Mouse (Mus musculus): ENCODE measurements around the gene Vmn1r18.
"Not testable (repeated sequence)": the region's sequence is repeated elsewhere in the genome, so short reads cannot be mapped to it uniquely, and the experiment has no call there.

Vmn1r18 gene

DNA sequence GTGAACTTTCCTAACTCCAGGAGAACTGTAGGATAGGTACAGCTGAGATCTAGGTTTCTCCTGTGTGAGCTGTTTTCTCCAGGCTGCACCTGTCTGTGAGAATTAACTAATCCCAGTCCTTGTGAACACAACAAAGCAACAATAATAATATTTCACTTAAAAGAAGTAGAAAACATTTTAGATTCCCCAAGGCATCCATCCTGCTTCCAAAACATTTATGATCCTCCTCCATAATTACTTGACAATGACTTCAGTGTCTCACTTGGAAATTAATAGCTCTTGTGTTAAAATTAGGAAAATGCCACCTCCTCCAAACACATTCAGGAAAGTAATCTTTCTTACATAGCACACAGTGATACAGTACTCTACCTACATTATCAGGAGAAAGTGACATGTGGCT, at the start of gene Vmn1r18:
TSS of gene Vmn1r18 (minus strand) at position 101 of the 400 bp plus-strand sequence.
- no peak for DNase-seq

DNA sequence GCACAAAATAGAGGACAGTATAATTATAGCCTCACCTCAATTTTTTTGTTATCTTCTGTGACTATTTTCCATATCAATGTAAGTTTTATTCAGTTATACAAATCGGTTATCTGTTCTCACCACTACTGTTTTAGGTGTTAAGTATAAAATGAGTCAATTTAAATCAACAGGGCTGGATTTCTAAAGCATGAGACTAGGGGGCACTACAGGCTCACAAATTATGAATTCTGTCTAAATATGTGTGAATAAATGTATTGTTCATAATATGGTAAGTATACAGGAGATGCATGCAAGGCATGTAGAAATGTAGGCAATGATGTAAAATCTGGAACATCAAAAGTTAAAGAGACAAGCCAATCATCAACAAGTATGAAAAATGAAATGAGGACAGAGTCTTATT, 35.6 kb upstream of the Vmn1r18 start:
- peak in 1 of 2 experiments; percentile 2 for DNase-seq

GRCm38 (mm10) chr6:57428630-57429029, 33.0 kb upstream of the Vmn1r18 start, which contains the start of gene Vmn1r20:
Gene Vmn1r20, plus strand, starts transcription at chr6:57428930.
- DNase-seq, result no peak

GRCm38 (mm10) chr6:57403480-57403879, 7.9 kb upstream of the Vmn1r18 start, which contains the start of gene Vmn1r19:
Gene Vmn1r19, plus strand, starts transcription at chr6:57403780.
- not testable (repeated sequence) for DNase-seq

DNA sequence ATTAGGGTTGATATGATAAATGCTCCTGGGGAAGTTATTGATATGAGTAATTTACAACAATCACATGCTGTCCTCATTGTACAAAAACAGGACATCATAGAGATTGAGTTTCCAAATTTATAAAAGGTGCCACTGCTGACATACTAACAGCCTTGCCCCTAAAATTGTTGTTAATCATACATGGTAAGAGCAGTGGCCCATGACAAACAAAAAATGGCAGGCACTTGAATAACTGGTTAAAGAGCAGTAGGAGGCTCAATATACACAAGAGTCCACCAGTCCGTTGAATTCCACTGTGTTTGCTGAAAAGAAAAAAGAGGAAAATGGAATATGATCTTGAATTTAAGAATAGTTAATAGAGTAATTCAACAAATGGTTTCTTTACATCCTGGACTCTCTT, 28.1 kb downstream of the Vmn1r18 start:
- no peak for DNase-seq

DNA sequence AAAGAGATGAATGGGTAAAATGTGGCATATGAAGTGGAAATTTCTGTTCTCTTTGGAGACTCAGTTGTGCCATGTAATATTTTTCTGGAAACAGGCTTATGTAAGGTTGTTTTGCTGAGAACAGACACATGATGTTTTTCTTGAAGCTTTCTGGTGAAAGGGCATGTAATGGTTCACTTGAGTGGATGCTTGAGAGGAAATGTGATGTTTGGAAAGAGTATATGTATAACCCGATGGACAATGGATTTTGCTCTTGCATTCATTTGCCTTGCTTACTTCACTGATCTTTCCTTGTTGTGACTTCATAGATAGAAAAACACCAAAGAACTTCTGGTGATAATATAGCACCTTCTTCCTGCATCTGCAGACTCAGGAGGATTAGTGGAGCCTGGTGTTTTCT, 29.7 kb downstream of the Vmn1r18 start:
- not testable (repeated sequence) for DNase-seq

- no peak for DNase-seq
These were observed 32.0 kb downstream of the Vmn1r18 start, which contains the start of gene Vmn1r17 for GRCm38 (mm10) chr6:57363627-57364026. Gene Vmn1r17, minus strand, starts transcription at chr6:57363727.

GRCm38 (mm10) chr6:57356864-57357263, 38.7 kb downstream of the Vmn1r18 start:
- no peak for DNase-seq

GRCm38 (mm10) chr6:57329394-57329793, 66.2 kb downstream of the Vmn1r18 start, which contains the start of gene Vmn1r16:
Gene Vmn1r16, minus strand, starts transcription at chr6:57329494.
- no peak for DNase-seq

Data from lung, adult 18-20 months (tissue).